Mouse (Mus musculus) embryonic facial prominence, embryonic 10.5 days (tissue): ENCODE data around the gene Rpl31. TPM values are rescaled to one million over a fixed set of nuclear protein-coding genes. Genes with fewer than 3 reads are reported as not detected.
A peak's percentile ranks its signal among the peaks of the same experiment; 100 is the strongest.

ENCODE experiments used
- DNase-seq: peaks from one replicate; pipeline ENCODE4 v3.0.0-alpha.2; 2017; ENCODE audit warnings: low spot score
- H3K27ac ChIP-seq: fragments of 300-500 bp; sonication (generic); replicated peaks from 2 replicates; pipeline ENCODE4 v1.5.1; 2016; ENCODE audit warnings: mild to moderate bottlenecking
- H3K27me3 ChIP-seq: fragments of 300-500 bp; sonication (generic); replicated peaks from 2 replicates; pipeline ENCODE4 v1.6.1; 2016; ENCODE audit warnings: low read depth, mild to moderate bottlenecking; ENCODE audit not compliant: poor library complexity, severe bottlenecking
- H3K36me3 ChIP-seq: fragments of 300-500 bp; sonication (generic); replicated peaks from 2 replicates; pipeline ENCODE4 v1.6.1; 2016; ENCODE audit warnings: mild to moderate bottlenecking, moderate library complexity
- H3K4me1 ChIP-seq: fragments of 300-500 bp; sonication (generic); 2 replicates; pipeline ENCODE4 v1.6.1; 2016
- H3K4me3 ChIP-seq: fragments of 300-500 bp; sonication (generic); 2 replicates; pipeline ENCODE4 v1.5.1; 2016; ENCODE audit warnings: mild to moderate bottlenecking, moderate library complexity
- H3K9me3 ChIP-seq: fragments of 300-500 bp; sonication (generic); 2 replicates; pipeline ENCODE4 v1.6.1; 2016; ENCODE audit warnings: mild to moderate bottlenecking
- WGBS: fragments of 180-500 bp; shearing (Covaris S2); methylation state at CpG from one replicate; pipeline ENCODE4 v1.1.7; 2016; 5-methylcytosine and 5-hydroxymethylcytosine counted together
- polyA plus RNA-seq: library from polyadenylated mRNA; unstranded; fragments of >200 nt; fragmentation: Nextera tagmentation; extraction: Ambion mirVana; gene quantifications from 2 replicates; pipeline ENCODE4 v1.2.1, GENCODE M21; 2016

The Rpl31 gene
- polyA plus RNA-seq, 1 experiment from 2014 or later, result 499 TPM

DNA sequence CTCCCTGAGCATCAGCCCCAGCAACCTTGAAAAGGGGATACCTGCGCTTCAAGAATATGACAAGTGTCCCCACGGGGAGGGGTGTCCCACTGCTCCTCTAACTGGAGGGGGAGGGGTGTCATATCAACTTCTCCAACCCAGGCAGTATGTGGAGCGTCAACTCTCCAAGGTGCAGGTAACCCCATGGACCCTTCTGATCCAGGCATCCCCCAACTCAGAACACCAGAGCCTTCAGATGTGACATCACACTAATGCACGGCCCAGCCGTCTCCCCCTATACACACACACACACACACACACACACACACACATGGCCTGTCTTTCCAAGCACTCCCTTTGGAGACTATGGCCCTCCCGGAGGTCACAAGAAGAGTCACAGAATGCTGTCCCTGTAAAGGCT lies 24.0 kb downstream of the Rpl31 start:
- H3K9me3 ChIP-seq, result no peaks in the 10 kb centered on the region
- H3K4me3 ChIP-seq, result no peak overlapping the region
- DNase-seq, result no peak
- no peak overlapping the region for H3K27ac ChIP-seq
- 91% methylated on average over 6 of the region's 6 CpGs for WGBS
- H3K36me3 ChIP-seq, result no peaks in the 10 kb centered on the region
- peaks cover 8% of the 10 kb centered on the region; the same call in 1 of the 2 replicates for H3K4me1 ChIP-seq
- peaks cover 19% of the 10 kb centered on the region for H3K27me3 ChIP-seq

DNA sequence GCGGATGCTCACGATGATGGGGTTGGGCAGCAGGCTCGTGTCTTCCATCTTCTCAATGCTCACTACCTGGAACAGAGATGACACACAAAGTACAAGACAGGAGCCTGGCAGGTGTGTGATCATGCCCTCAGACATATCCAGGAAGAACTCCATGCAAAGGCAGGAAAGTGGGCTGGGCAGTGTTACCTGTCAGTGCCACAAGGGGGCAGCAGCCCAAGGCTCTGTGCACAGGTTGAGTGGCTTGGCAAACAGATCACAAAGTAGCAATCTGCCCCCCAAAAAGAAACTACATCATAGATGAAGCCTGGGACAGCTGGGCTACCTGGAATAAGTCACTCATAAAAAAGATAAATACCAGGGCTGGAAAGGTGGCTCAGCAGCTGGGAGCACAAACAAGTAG lies 24.5 kb downstream of the Rpl31 start:
- Histone ChIP-seq H3K4me3 (no peak overlapping the region), H3K9me3 (peaks cover 2% of the 10 kb centered on the region; the same call in 1 of the 2 replicates), H3K4me1 (peaks cover 8% of the 10 kb centered on the region; the same call in 1 of the 2 replicates), H3K27ac (no peak overlapping the region), H3K36me3 (peaks cover 4% of the 10 kb centered on the region; the same call in 1 of the 2 replicates), H3K27me3 (peaks cover 19% of the 10 kb centered on the region)
- peak; percentile 79 for DNase-seq
- WGBS, result 60% methylated on average over 3 of the region's 3 CpGs

DNA sequence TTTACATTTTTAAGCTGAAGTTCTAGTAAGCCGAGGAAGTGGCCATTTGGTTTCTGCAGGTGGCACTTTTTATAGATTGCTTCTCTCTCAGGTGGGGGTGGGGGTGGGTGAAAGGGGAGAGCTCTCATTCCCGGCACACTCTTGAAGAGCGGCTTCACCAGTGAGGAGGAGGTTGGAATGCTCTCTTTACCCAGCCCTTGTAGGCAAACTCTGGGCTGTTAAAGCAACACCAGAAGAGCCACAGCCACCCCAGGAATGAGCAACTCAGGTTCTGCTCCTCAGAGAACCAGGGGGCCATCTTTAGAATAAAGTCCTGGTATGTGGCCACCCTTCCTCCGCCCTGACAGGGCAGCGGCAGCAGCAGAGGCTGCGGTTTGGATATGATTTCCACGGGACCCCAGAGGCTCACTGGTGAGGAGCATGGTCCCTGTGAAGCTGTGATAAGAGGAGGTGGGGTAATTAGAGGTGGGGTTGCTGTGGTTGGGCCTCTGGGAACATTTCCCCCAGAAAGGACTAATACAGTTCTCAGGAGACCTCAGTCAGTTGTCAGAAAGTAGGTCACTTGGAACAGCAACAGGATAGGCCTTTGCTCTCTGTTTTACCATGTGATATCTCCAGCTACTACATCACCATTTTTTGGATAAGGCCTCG lies 25.7 kb downstream of the Rpl31 start:
- Histone ChIP-seq H3K9me3 (peaks cover 5% of the 10 kb centered on the region; the same call in 1 of the 2 replicates), H3K36me3 (peaks cover 7% of the 10 kb centered on the region; the same call in 1 of the 2 replicates), H3K4me3 (no peak overlapping the region), H3K27ac (no peak overlapping the region), H3K4me1 (peaks cover 8% of the 10 kb centered on the region; the same call in 1 of the 2 replicates), H3K27me3 (peaks cover 19% of the 10 kb centered on the region)
- no peak for DNase-seq
- 85% methylated on average over 8 of the region's 8 CpGs for WGBS

DNA sequence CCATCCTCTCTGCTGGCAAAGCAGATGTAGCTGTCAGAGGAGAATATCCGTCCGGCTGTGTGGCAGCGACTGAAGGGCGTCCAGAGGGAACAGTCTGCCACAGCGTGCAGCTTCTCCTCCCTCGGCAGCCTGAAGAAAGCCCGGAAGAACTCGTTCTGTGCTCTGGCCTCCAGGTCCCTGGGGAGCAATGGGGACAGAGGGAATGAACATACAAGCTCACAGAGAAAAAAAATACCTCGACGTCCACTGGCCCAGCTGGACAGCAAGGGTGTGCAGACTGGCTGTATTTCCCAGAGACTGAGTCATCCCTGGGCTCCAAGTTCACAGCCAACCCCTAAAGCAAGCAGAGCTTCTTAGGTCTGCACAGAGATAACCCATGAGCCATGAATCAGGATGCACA lies 26.5 kb downstream of the Rpl31 start:
- DNase-seq, result no peak
- Histone ChIP-seq H3K27me3 (peaks cover 19% of the 10 kb centered on the region), H3K4me3 (no peak overlapping the region), H3K4me1 (peaks cover 8% of the 10 kb centered on the region; the same call in 1 of the 2 replicates), H3K27ac (no peak overlapping the region), H3K9me3 (peaks cover 5% of the 10 kb centered on the region; the same call in 1 of the 2 replicates), H3K36me3 (peaks cover 7% of the 10 kb centered on the region; the same call in 1 of the 2 replicates)
- WGBS, result 73% methylated on average over 10 of the region's 10 CpGs

DNA sequence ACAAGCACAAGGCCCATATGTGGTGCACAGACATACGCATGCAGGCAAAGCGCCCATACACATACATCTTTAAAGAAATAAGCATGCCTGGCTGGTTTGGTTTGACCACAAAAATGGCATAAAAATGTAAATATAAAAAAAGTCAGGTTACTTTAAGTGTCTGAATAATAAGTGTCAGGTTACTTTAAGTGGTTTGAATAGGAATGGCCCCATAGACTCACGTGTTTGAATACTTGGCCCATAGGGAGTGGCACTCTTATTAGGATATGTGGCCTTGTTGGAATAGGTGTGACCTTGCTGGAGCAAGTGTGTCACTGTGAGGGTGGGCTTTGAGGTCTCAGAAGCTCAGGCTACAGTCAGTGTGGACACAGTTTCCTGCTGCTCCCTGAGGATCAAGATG lies 27.0 kb downstream of the Rpl31 start:
- Histone ChIP-seq H3K4me1 (peaks cover 8% of the 10 kb centered on the region; the same call in 1 of the 2 replicates), H3K27ac (no peak overlapping the region), H3K9me3 (peaks cover 5% of the 10 kb centered on the region; the same call in 1 of the 2 replicates), H3K4me3 (no peak overlapping the region), H3K27me3 (peaks cover 19% of the 10 kb centered on the region), H3K36me3 (peaks cover 7% of the 10 kb centered on the region; the same call in 1 of the 2 replicates)
- DNase-seq, result no peak
- WGBS, result 80% methylated on average over 3 of the region's 3 CpGs

DNA sequence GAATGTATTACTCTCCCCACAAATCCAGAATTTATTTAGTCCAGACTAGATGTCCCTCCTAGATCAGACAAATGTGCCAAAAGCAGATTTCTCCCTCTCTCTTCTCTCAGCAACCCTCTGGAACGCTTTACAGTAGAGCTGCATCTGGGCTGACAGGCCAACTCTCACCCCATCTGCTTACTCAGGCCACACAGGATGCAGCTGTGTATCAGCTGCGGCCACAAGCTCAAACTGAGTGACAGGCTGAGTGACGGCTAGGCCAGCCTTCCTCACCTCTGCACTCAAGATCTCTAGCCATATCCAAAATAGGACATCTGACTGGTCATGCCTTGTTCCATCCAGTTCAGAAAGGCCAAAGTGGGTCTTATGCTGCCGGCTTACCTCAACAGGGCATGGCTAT lies 28.7 kb downstream of the Rpl31 start:
- Histone ChIP-seq H3K4me1 (peaks cover 3% of the 10 kb centered on the region; the same call in 1 of the 2 replicates), H3K4me3 (no peak overlapping the region), H3K27ac (no peak overlapping the region), H3K9me3 (peaks cover 5% of the 10 kb centered on the region; the same call in 1 of the 2 replicates), H3K36me3 (peaks cover 7% of the 10 kb centered on the region; the same call in 1 of the 2 replicates), H3K27me3 (peaks cover 5% of the 10 kb centered on the region)
- whole genome bisulfite sequencing, result 73% methylated on average over 4 of the region's 4 CpGs
- DNase-seq, result no peak

DNA sequence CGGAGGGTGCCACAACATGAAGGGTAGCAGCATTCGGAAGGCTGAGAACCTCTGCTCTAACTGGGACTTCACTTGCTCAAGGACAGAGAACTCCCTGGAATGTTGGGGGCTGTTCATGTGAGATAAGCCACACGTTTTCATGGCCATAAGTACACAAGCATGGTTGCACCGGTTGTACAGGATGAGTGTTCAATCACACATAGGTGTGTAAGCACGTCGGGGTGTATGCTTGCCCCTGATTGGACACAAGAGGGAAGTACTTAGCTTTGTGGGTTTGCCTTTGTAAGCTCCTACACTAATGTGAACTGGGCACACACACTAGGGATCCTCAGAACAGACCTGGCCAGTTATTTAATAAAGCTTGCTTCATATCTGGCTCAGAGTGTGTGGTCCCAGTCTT lies 30.6 kb downstream of the Rpl31 start:
- peaks cover 7% of the 10 kb centered on the region; the same call in 1 of the 2 replicates for H3K36me3 ChIP-seq
- H3K27me3 ChIP-seq, result no peaks in the 10 kb centered on the region
- H3K9me3 ChIP-seq, result peaks cover 5% of the 10 kb centered on the region; the same call in 1 of the 2 replicates
- no peak overlapping the region for H3K27ac ChIP-seq
- 90% methylated on average over 6 of the region's 6 CpGs for WGBS
- no peak for DNase-seq
- peaks cover 3% of the 10 kb centered on the region; the same call in 1 of the 2 replicates for H3K4me1 ChIP-seq
- H3K4me3 ChIP-seq, result no peak overlapping the region

DNA sequence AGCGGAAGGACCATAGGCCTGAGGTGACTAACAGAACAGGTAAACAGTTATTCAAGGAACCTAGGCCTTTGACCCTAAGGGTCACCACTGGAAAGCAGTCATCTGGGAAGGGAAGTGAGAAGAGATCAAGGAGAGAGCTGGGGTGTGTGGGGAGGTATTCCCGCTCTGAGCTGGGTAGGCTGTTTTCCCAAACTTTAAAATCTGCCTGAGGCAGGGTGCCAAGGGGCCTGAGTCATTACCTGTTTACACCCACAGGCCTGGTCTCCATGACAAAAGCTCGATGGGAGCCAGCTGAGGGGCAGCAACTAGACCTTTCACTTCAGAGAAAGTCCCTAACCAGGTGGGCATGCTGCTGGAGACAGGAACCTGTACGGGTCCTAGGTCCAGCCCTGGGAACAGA lies 31.6 kb downstream of the Rpl31 start:
- no peaks in the 10 kb centered on the region for H3K27me3 ChIP-seq
- no peaks in the 10 kb centered on the region for H3K4me1 ChIP-seq
- no peak overlapping the region for H3K27ac ChIP-seq
- no peak overlapping the region for H3K4me3 ChIP-seq
- H3K36me3 ChIP-seq, result peaks cover 7% of the 10 kb centered on the region; the same call in 1 of the 2 replicates
- 72% methylated on average over 4 of the region's 4 CpGs for WGBS
- DNase-seq, result no peak
- H3K9me3 ChIP-seq, result peaks cover 5% of the 10 kb centered on the region; the same call in 1 of the 2 replicates

DNA sequence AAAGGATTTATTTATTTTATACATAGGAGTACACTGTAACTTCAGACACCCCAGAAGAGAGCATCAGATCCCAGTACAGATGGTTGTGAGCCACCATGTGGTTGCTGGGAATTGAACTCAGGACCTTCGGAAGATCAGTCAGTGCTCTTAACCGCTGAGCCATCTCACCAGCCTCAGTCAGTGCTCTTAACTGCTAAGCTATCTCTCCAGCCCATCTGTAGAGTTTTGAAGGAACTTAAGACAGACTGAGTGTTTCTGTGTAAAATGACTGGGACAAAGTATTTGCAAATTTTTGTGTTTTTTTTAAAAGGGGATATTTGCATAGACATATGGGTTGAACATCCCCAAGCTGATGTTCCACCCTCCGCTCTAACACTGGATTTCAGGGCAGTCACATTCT lies 32.5 kb downstream of the Rpl31 start:
- Histone ChIP-seq H3K9me3 (peaks cover 5% of the 10 kb centered on the region; the same call in 1 of the 2 replicates), H3K4me1 (no peaks in the 10 kb centered on the region), H3K36me3 (peaks cover 7% of the 10 kb centered on the region; the same call in 1 of the 2 replicates), H3K27ac (no peak overlapping the region), H3K27me3 (no peaks in the 10 kb centered on the region), H3K4me3 (no peak overlapping the region)
- no peak for DNase-seq
- WGBS, result 93% methylated on average over 3 of the region's 3 CpGs

DNA sequence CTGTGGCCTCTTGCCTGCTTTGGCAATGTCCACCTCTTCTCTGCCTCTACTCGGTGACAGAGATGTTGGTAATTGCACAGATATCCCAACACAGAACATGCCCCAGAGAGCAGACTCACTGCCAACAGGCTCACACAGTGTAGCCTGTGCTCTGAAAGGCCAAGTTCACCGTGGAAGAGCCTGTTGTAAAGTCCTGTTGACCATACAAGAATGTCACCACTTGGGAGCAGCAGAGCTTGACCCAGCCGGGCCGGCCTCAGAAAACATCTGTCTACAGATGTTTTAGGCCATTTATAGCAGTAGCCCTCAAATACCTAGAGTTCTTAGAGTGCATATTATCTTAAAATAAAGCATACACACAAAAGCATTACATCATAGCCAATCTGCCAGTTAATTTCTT lies 39.5 kb downstream of the Rpl31 start:
- no peak for DNase-seq
- Histone ChIP-seq H3K27me3 (no peaks in the 10 kb centered on the region), H3K4me1 (peaks cover 11% of the 10 kb centered on the region; the same call in 1 of the 2 replicates), H3K36me3 (no peaks in the 10 kb centered on the region), H3K27ac (no peak overlapping the region), H3K9me3 (no peaks in the 10 kb centered on the region), H3K4me3 (no peak overlapping the region)
- 86% methylated on average over 4 of the region's 4 CpGs for WGBS

DNA sequence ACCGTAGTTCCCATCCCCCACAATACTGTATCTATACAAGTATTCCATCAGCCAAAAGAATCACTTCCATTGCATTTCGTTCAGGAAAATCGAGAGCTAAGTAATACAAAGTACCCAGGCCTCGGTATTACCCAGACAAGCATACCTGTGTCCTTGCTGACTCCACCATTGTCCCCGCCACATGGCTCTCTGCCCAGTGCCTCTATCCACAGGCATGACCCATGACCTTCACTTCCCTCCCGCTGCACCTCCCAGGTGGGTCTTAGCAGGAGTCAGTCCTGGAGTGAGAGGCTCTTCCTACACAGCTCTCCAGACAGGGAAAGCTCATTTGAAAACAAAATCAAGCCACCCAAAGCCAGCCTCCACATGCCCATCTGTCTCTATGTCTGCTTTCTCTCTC lies 40.5 kb downstream of the Rpl31 start:
- Histone ChIP-seq H3K36me3 (no peaks in the 10 kb centered on the region), H3K4me3 (no peak overlapping the region), H3K4me1 (peaks cover 11% of the 10 kb centered on the region; the same call in 1 of the 2 replicates), H3K27me3 (no peaks in the 10 kb centered on the region), H3K9me3 (no peaks in the 10 kb centered on the region), H3K27ac (no peak overlapping the region)
- 90% methylated on average over 6 of the region's 6 CpGs for WGBS
- no peak for DNase-seq

DNA sequence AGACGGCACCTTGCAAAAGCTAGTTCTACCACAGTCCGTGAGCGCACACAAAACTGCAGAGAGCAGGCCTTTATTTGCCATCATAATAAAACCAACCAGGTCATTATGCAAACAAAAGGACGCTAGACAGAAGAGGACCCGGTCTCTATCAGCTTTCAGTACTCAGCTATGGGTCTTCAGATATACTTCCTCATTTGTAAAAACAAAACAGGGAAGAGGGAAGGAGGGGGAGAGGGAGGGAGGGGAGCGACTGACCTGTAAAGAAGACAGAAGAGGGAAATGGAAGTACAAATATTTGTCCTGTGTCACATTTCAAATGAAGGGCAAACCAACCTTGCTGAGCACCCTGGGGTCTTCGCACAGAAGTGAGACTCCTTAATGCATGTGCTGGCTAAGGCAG lies 41.0 kb downstream of the Rpl31 start:
- Histone ChIP-seq H3K27me3 (no peaks in the 10 kb centered on the region), H3K36me3 (no peaks in the 10 kb centered on the region), H3K9me3 (no peaks in the 10 kb centered on the region), H3K4me1 (peaks cover 11% of the 10 kb centered on the region; the same call in 1 of the 2 replicates), H3K27ac (no peak overlapping the region), H3K4me3 (no peak overlapping the region)
- WGBS, result 74% methylated on average over 7 of the region's 7 CpGs
- no peak for DNase-seq
